Mouse (Mus musculus) embryonic facial prominence, embryonic 12.5 days (tissue): ENCODE results near the gene Ap1g2. TPM values are rescaled to one million over a fixed set of nuclear protein-coding genes. Genes with fewer than 3 reads are reported as not detected.

ENCODE experiments used
- ATAC-seq: fragments of 200-750 bp; cut with Nextera tagmentation; 2 replicates; pipeline ENCODE4 v1.8.0; 2017; ENCODE audit not compliant: insufficient number of reproducible peaks, insufficient read depth, low FRiP score, low TSS enrichment
- H3K27ac ChIP-seq: fragments of 300-500 bp; sonication (generic); 2 replicates; pipeline ENCODE4 v1.5.1; 2016; ENCODE audit warnings: mild to moderate bottlenecking
- H3K27me3 ChIP-seq: fragments of 300-500 bp; sonication (generic); 2 replicates; pipeline ENCODE4 v1.6.1; 2016; ENCODE audit warnings: mild to moderate bottlenecking, moderate library complexity
- H3K36me3 ChIP-seq: fragments of 300-500 bp; sonication (generic); 2 replicates; pipeline ENCODE4 v1.6.1; 2016; ENCODE audit warnings: mild to moderate bottlenecking
- H3K4me1 ChIP-seq: fragments of 300-500 bp; sonication (generic); 2 replicates; pipeline ENCODE4 v1.6.1; 2016
- H3K4me2 ChIP-seq: fragments of 300-500 bp; sonication (generic); replicated peaks from 2 replicates; pipeline ENCODE4 v1.6.1; 2016; ENCODE audit warnings: mild to moderate bottlenecking, moderate library complexity
- H3K4me3 ChIP-seq: fragments of 300-500 bp; sonication (generic); 2 replicates; pipeline ENCODE4 v1.5.1; 2016; ENCODE audit warnings: mild to moderate bottlenecking
- H3K9ac ChIP-seq: fragments of 300-500 bp; sonication (generic); 2 replicates; pipeline ENCODE4 v1.6.1; 2016; ENCODE audit warnings: mild to moderate bottlenecking, moderate library complexity
- H3K9me3 ChIP-seq: fragments of 300-500 bp; sonication (generic); 2 replicates; pipeline ENCODE4 v1.6.1; 2016; ENCODE audit warnings: mild to moderate bottlenecking, moderate library complexity
- WGBS: fragments of 180-500 bp; shearing (Covaris S2); methylation state at CpG from one replicate; pipeline ENCODE4 v1.1.7; 2016; 5-methylcytosine and 5-hydroxymethylcytosine counted together
- polyA plus RNA-seq: library from polyadenylated mRNA; unstranded; fragments of >200 nt; fragmentation: Nextera tagmentation; extraction: Ambion mirVana; gene quantifications from 2 replicates; pipeline ENCODE4 v1.2.1, GENCODE M21; 2016

The Ap1g2 gene
- polyA plus RNA-seq, 1 experiment from 2014 or later: 14.8 TPM

GRCm38 (mm10) chr14:55064481-55065370 is 41.7 kb downstream of the Ap1g2 start:
- H3K36me3 ChIP-seq: peaks cover 42% of the 10 kb centered on the region
- H3K9me3 ChIP-seq: no peaks in the 10 kb centered on the region
- 74% methylated on average over 35 of the region's 35 CpGs for WGBS
- H3K27ac ChIP-seq: no peak overlapping the region
- H3K4me3 ChIP-seq: no peak overlapping the region
- no peaks in the 10 kb centered on the region for H3K27me3 ChIP-seq
- H3K4me2 ChIP-seq: no peak overlapping the region
- no peak overlapping the region for H3K9ac ChIP-seq
- ATAC-seq: no peak
- peaks cover 17% of the 10 kb centered on the region for H3K4me1 ChIP-seq

- no peak overlapping the region; the same call in 1 of the 2 replicates for H3K9ac ChIP-seq
- no peak overlapping the region for H3K27ac ChIP-seq
- H3K4me3 ChIP-seq: no peak overlapping the region
- H3K4me2 ChIP-seq: no peak overlapping the region
- H3K36me3 ChIP-seq: peaks cover 42% of the 10 kb centered on the region
- peaks cover 17% of the 10 kb centered on the region for H3K4me1 ChIP-seq
- H3K27me3 ChIP-seq: no peaks in the 10 kb centered on the region
- 87% methylated on average over 22 of the region's 22 CpGs for whole genome bisulfite sequencing
- no peak for ATAC-seq
- H3K9me3 ChIP-seq: no peaks in the 10 kb centered on the region
Observed at GRCm38 (mm10) chr14:55063581-55064381, 42.6 kb downstream of the Ap1g2 start.

GRCm38 (mm10) chr14:55063117-55063516 is 43.3 kb downstream of the Ap1g2 start:
- Histone ChIP-seq H3K4me3 (no peak overlapping the region), H3K4me2 (no peak overlapping the region), H3K27me3 (no peaks in the 10 kb centered on the region), H3K27ac (no peak overlapping the region), H3K4me1 (peaks cover 17% of the 10 kb centered on the region), H3K9ac (no peak overlapping the region), H3K9me3 (no peaks in the 10 kb centered on the region), H3K36me3 (peaks cover 39% of the 10 kb centered on the region)
- WGBS: 88% methylated on average over 5 of the region's 5 CpGs
- no peak for ATAC-seq

GRCm38 (mm10) chr14:55062626-55063025 is 43.8 kb downstream of the Ap1g2 start:
- WGBS: 25% methylated on average over 17 of the region's 17 CpGs
- no peaks in the 10 kb centered on the region for H3K9me3 ChIP-seq
- H3K9ac ChIP-seq: no peak overlapping the region
- H3K4me3 ChIP-seq: no peak overlapping the region
- no peaks in the 10 kb centered on the region for H3K27me3 ChIP-seq
- H3K27ac ChIP-seq: no peak overlapping the region
- ATAC-seq: no peak
- H3K4me1 ChIP-seq: peaks cover 17% of the 10 kb centered on the region
- peaks cover 37% of the 10 kb centered on the region for H3K36me3 ChIP-seq
- peak overlapping the region; percentile 36 for H3K4me2 ChIP-seq

- Histone ChIP-seq H3K36me3 (peaks cover 29% of the 10 kb centered on the region), H3K27me3 (no peaks in the 10 kb centered on the region), H3K9ac (no peak overlapping the region), H3K4me3 (no peak overlapping the region), H3K4me2 (no peak overlapping the region), H3K4me1 (peaks cover 17% of the 10 kb centered on the region), H3K9me3 (no peaks in the 10 kb centered on the region), H3K27ac (no peak overlapping the region)
- ATAC-seq: no peak
- 41% methylated on average over 7 of the region's 7 CpGs for WGBS
Observed at GRCm38 (mm10) chr14:55061845-55062244, 44.5 kb downstream of the Ap1g2 start.

- no peaks in the 10 kb centered on the region for H3K27me3 ChIP-seq
- H3K9me3 ChIP-seq: no peaks in the 10 kb centered on the region
- no peak overlapping the region for H3K9ac ChIP-seq
- peaks cover 10% of the 10 kb centered on the region; the same call in 1 of the 2 replicates for H3K36me3 ChIP-seq
- H3K4me3 ChIP-seq: no peak overlapping the region
- 0 out of 2 replicates have a peak overlapping the region, but pooled peaks have one; percentile 52 for H3K27ac ChIP-seq
- H3K4me1 ChIP-seq: peaks cover 17% of the 10 kb centered on the region
- H3K4me2 ChIP-seq: no peak overlapping the region
- no peak for ATAC-seq
- 55% methylated on average over 5 of the region's 5 CpGs for WGBS
Observed at GRCm38 (mm10) chr14:55059931-55060330, 46.5 kb downstream of the Ap1g2 start.

- H3K4me3 ChIP-seq: no peak overlapping the region
- no peak overlapping the region for H3K4me2 ChIP-seq
- no peak overlapping the region for H3K9ac ChIP-seq
- H3K36me3 ChIP-seq: peaks cover 2% of the 10 kb centered on the region; the same call in 1 of the 2 replicates
- H3K27me3 ChIP-seq: no peaks in the 10 kb centered on the region
- no peak for ATAC-seq
- H3K27ac ChIP-seq: no peak overlapping the region
- WGBS: 85% methylated on average over 1 of the region's 1 CpGs
- no peaks in the 10 kb centered on the region for H3K9me3 ChIP-seq
- peaks cover 17% of the 10 kb centered on the region for H3K4me1 ChIP-seq
Observed at GRCm38 (mm10) chr14:55059009-55059408, 47.4 kb downstream of the Ap1g2 start.

GRCm38 (mm10) chr14:55055167-55055834 is 51.1 kb downstream of the Ap1g2 start:
- Histone ChIP-seq H3K36me3 (no peaks in the 10 kb centered on the region), H3K9ac (no peak overlapping the region), H3K4me2 (no peak overlapping the region), H3K9me3 (no peaks in the 10 kb centered on the region), H3K27ac (no peak overlapping the region), H3K27me3 (no peaks in the 10 kb centered on the region), H3K4me3 (no peak overlapping the region), H3K4me1 (no peaks in the 10 kb centered on the region)
- no peak for ATAC-seq
- WGBS: 80% methylated on average over 11 of the region's 11 CpGs

GRCm38 (mm10) chr14:55054191-55054749 is 52.1 kb downstream of the Ap1g2 start:
- no peak overlapping the region for H3K27ac ChIP-seq
- H3K27me3 ChIP-seq: no peaks in the 10 kb centered on the region
- no peaks in the 10 kb centered on the region for H3K4me1 ChIP-seq
- WGBS: 89% methylated on average over 10 of the region's 10 CpGs
- no peak overlapping the region for H3K9ac ChIP-seq
- H3K9me3 ChIP-seq: no peaks in the 10 kb centered on the region
- ATAC-seq: no peak
- H3K4me3 ChIP-seq: no peak overlapping the region
- no peaks in the 10 kb centered on the region for H3K36me3 ChIP-seq
- no peak overlapping the region for H3K4me2 ChIP-seq

GRCm38 (mm10) chr14:55053708-55054190 is 52.6 kb downstream of the Ap1g2 start:
- Histone ChIP-seq H3K27ac (no peak overlapping the region), H3K9me3 (no peaks in the 10 kb centered on the region), H3K36me3 (no peaks in the 10 kb centered on the region), H3K4me1 (no peaks in the 10 kb centered on the region), H3K4me3 (no peak overlapping the region), H3K27me3 (no peaks in the 10 kb centered on the region), H3K9ac (no peak overlapping the region), H3K4me2 (no peak overlapping the region)
- ATAC-seq: no peak
- 86% methylated on average over 15 of the region's 17 CpGs for WGBS

- H3K4me3 ChIP-seq: no peak overlapping the region
- no peaks in the 10 kb centered on the region for H3K9me3 ChIP-seq
- no peaks in the 10 kb centered on the region for H3K27me3 ChIP-seq
- H3K4me2 ChIP-seq: no peak overlapping the region
- H3K27ac ChIP-seq: no peak overlapping the region
- H3K9ac ChIP-seq: no peak overlapping the region
- no peaks in the 10 kb centered on the region for H3K4me1 ChIP-seq
- no peaks in the 10 kb centered on the region for H3K36me3 ChIP-seq
- no peak for ATAC-seq
- whole genome bisulfite sequencing: 96% methylated on average over 4 of the region's 4 CpGs
Observed at GRCm38 (mm10) chr14:55053050-55053449, 53.3 kb downstream of the Ap1g2 start.
